Mouse (Mus musculus) duodenum, adult 2 months (tissue): Measurements from ENCODE around the gene Rps29. TPM values are rescaled to one million over a fixed set of nuclear protein-coding genes. Genes with fewer than 3 reads are reported as not detected.

ENCODE experiments used
- polyA plus RNA-seq: library from polyadenylated mRNA; depleted of rRNA; stranded (reverse); fragments of >200 nt; gene quantifications from 2 replicates; pipeline ENCODE4 v1.2.3, GENCODE M21; 2012; ENCODE audit warnings: low replicate concordance; rRNA removed

Rps29 gene
- 981 and 1,371 TPM in 2 replicates for polyA plus RNA-seq

GRCm38 (mm10) chr12:69158765-69159577 is at the start of gene Rps29:
Rps29 (minus strand) TSS chr12:69159186.

GRCm38 (mm10) chr12:69204052-69204833 is 45.3 kb upstream of the Rps29 start, which contains the start of gene Gm49384:
Gm49384 (minus strand) TSS chr12:69204267.

GRCm38 (mm10) chr12:69198164-69198535 is 39.2 kb upstream of the Rps29 start, which contains the start of gene Dnaaf2:
Dnaaf2 (minus strand) TSS chr12:69198429.

GRCm38 (mm10) chr12:69196444-69197377 is 37.7 kb upstream of the Rps29 start, which contains the start of gene Gm49383:
Gm49383 (minus strand) TSS chr12:69197104.

GRCm38 (mm10) chr12:69183583-69184308 is 24.8 kb upstream of the Rps29 start, which contains the start of the genes Rpl36al and Mgat2:
Rpl36al (minus strand) TSS chr12:69184083.
Mgat2 (plus strand) TSS chr12:69184157.

GRCm38 (mm10) chr12:69168461-69169106 is 9.6 kb upstream of the Rps29 start, which contains the start of gene Lrr1:
Lrr1 (plus strand) TSS chr12:69168814.

Other genes starting within 250 kb of the Rps29 start
- 0.32 and 0.79 TPM in 2 replicates for gene Lrr1, start 9.6 kb upstream of the Rps29 start, polyA plus RNA-seq
- 17.2 and 19.6 TPM in 2 replicates for gene Rpl36al, start 24.9 kb upstream of the Rps29 start, polyA plus RNA-seq
- 16.2 and 19.1 TPM in 2 replicates for gene Mgat2, start 25.0 kb upstream of the Rps29 start, polyA plus RNA-seq
- 1.3 and 3.2 TPM in 2 replicates for gene Gm49383, start 37.9 kb upstream of the Rps29 start, polyA plus RNA-seq
- 0.50 and 0.89 TPM in 2 replicates for gene Dnaaf2, start 39.2 kb upstream of the Rps29 start, polyA plus RNA-seq
- not detected in 2 replicates for gene Gm49384, start 45.1 kb upstream of the Rps29 start, polyA plus RNA-seq
- 1.7 and 2.1 TPM in 2 replicates for gene Pole2, start 69.0 kb upstream of the Rps29 start, polyA plus RNA-seq
- gene Klhdc1, start 82.0 kb upstream of the Rps29 start, polyA plus RNA-seq, result 0.14 and 0.18 TPM in 2 replicates
- gene Klhdc2, start 137.5 kb upstream of the Rps29 start, polyA plus RNA-seq, result 16.5 and 24.0 TPM in 2 replicates
- 0.27 and 0.35 TPM in 2 replicates for gene Nemf, start 198.0 kb upstream of the Rps29 start, polyA plus RNA-seq
- gene Arf6, start 213.0 kb upstream of the Rps29 start, polyA plus RNA-seq, result 212 and 660 TPM in 2 replicates
- 3.3 and 5.5 TPM in 2 replicates for gene Gm9887, start 213.3 kb upstream of the Rps29 start, polyA plus RNA-seq